Mouse (Mus musculus) liver, embryonic 12.5 days (tissue): ENCODE results near the gene Runx3. TPM values are rescaled to one million over a fixed set of nuclear protein-coding genes. Genes with fewer than 3 reads are reported as not detected.

Experiments
- ATAC-seq: fragments of 200-750 bp; cut with Nextera tagmentation; 2 replicates; pipeline ENCODE4 v1.8.0; 2017; ENCODE audit warnings: moderate number of reproducible peaks, mild to moderate bottlenecking, moderate library complexity
- H3K27ac ChIP-seq: fragments of 300-500 bp; sonication (generic); 2 replicates; pipeline ENCODE4 v1.5.1; 2016; ENCODE audit warnings: mild to moderate bottlenecking
- H3K27me3 ChIP-seq: fragments of 300-500 bp; sonication (generic); replicated peaks from 2 replicates; pipeline ENCODE4 v1.6.1; 2016; ENCODE audit warnings: mild to moderate bottlenecking, moderate library complexity
- H3K36me3 ChIP-seq: fragments of 300-500 bp; sonication (generic); 2 replicates; pipeline ENCODE4 v1.6.1; 2016; ENCODE audit warnings: mild to moderate bottlenecking, moderate library complexity
- H3K4me1 ChIP-seq: fragments of 300-500 bp; sonication (generic); 2 replicates; pipeline ENCODE4 v1.6.1; 2016
- H3K4me2 ChIP-seq: fragments of 300-500 bp; sonication (generic); 2 replicates; pipeline ENCODE4 v1.6.1; 2016; ENCODE audit warnings: mild to moderate bottlenecking, moderate library complexity
- H3K4me3 ChIP-seq: fragments of 300-500 bp; sonication (generic); 2 replicates; pipeline ENCODE4 v1.5.1; 2016; ENCODE audit warnings: mild to moderate bottlenecking, moderate library complexity
- H3K9ac ChIP-seq: fragments of 300-500 bp; sonication (generic); 2 replicates; pipeline ENCODE4 v1.6.1; 2016; ENCODE audit warnings: mild to moderate bottlenecking, moderate library complexity
- H3K9me3 ChIP-seq: fragments of 300-500 bp; sonication (generic); replicated peaks from 2 replicates; pipeline ENCODE4 v1.6.1; 2016; ENCODE audit warnings: mild to moderate bottlenecking, moderate library complexity
- WGBS: fragments of 180-500 bp; shearing (Covaris S2); methylation state at CpG from one replicate; pipeline ENCODE4 v1.1.7; 2016; ENCODE audit not compliant: insufficient replicate concordance; 5-methylcytosine and 5-hydroxymethylcytosine counted together
- polyA plus RNA-seq: library from polyadenylated mRNA; unstranded; fragments of >200 nt; fragmentation: Nextera tagmentation; extraction: Ambion mirVana; gene quantifications from 2 replicates; pipeline ENCODE4 v1.2.1, GENCODE M21; 2016

Gene Runx3
- polyA plus RNA-seq, 1 experiment from 2014 or later: 0.51 TPM

DNA sequence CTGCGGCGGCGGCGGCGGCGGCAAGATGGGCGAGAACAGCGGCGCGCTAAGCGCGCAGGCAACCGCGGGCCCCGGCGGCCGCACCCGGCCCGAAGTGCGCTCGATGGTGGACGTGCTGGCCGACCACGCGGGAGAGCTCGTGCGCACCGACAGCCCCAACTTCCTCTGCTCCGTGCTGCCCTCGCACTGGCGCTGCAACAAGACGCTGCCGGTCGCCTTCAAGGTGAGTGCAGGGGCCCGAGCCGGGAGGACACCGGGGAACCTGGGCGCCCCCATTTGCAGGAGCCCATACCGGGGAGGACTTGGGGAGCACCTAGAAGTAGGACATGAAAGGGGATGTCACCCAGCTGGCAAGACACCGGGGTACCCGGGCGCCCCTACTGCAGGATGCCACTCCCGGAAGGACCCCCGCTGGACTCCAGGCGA is 32.4 kb downstream of the Runx3 start:
- H3K36me3 ChIP-seq: no peaks in the 10 kb centered on the region
- H3K9ac ChIP-seq: peak overlapping the region; percentile 45
- WGBS: 2% methylated on average over 40 of the region's 45 CpGs
- peak overlapping the region; percentile 50 for H3K4me3 ChIP-seq
- no peaks in the 10 kb centered on the region for H3K9me3 ChIP-seq
- no peak for ATAC-seq
- peak overlapping the region; percentile 65 for H3K4me2 ChIP-seq
- H3K27ac ChIP-seq: no peak overlapping the region
- peaks cover 17% of the 10 kb centered on the region for H3K4me1 ChIP-seq
- peaks cover 100% of the 10 kb centered on the region for H3K27me3 ChIP-seq

DNA sequence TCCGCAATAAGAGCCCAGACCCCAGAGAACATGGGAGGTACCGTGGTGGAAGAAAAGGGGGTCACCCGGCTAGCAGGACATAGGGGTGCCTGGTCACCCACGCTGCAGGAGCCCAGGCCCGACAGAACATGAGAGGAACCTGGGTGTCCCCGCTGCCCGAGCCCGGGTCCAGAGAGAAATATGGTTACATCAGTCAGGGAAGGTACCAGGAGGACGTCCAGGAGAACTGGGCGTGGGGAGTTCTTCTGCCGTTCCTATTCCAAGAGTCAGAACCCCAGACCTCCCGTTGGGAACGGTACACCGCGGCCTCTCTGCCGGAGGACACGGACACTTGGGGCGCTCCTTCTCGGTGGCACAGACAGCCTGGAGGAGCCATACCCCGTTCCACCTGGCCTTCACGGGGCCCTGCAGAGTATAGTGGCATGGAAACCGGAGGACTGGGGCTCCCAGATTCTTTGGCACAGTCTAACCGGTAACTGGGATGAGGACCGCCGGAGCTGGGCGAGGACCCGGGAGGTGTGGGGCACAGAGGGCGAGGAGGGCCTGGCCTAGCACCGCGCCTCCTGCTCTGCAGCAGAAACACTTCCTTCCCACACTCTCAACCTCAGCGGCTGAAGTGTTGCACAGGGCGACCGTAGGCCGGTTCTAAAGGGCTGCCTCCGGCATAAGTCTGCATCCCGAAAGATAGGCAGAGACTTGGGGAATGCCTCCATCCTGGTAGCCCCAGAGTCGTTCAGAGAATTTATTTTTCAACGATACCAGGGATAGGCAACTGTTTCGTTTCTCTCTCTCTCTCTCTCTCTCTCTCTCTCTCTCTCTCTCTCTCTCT is 33.0 kb downstream of the Runx3 start:
- Histone ChIP-seq H3K4me1 (peaks cover 19% of the 10 kb centered on the region), H3K36me3 (no peaks in the 10 kb centered on the region), H3K27me3 (peaks cover 100% of the 10 kb centered on the region), H3K9ac (peak overlapping the region; percentile 45; the same call in 1 of the 2 replicates), H3K27ac (no peak overlapping the region), H3K9me3 (no peaks in the 10 kb centered on the region), H3K4me3 (peak overlapping the region; percentile 50), H3K4me2 (peak overlapping the region; percentile 65)
- peak; percentile 45; the same call in 1 of the 2 replicates for ATAC-seq
- 2% methylated on average over 39 of the region's 39 CpGs for WGBS

DNA sequence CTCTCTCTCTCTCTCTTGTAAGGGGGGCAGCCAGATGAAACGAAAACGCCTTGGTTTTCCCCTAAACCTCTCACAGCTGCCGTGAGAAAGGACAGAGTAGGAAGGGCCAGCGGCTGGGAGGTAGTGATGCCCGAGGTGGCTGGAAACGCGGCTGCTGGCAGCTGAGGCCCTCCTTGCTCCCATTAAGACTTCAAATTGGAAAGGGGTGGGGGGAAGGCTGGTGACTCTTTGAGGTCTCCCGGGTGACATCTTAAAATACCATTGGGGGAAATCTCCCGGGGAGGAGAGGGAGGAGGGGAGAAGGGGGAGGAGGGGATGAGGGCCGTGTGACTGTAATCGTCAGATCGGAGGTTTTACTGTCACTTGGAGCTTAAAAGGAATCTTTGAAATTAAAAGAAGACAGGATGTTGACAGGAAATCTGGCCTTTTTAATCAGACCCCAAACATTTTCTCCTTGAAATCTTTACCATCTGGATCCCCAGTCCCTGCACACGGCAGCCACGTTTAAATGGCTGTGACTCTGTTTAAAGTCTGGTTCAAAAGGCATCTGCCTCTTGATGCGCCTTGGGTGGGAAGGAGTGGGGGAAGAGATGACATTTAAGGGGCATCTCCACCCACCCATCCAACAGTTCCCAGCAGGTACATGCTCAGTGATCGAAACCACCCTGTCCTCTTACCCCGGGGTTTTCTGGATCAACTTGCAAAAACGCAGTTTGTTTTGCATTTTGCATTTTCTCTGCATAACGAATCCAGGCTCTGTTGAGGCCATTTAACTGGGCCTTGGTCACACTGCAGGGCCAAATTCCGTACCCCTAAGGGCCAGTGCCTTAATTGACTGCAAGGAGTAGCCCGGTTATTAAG is 33.9 kb downstream of the Runx3 start:
- peak overlapping the region; percentile 50; the same call in 1 of the 2 replicates for H3K4me3 ChIP-seq
- peak overlapping the region; percentile 65 for H3K4me2 ChIP-seq
- no peak overlapping the region for H3K9ac ChIP-seq

DNA sequence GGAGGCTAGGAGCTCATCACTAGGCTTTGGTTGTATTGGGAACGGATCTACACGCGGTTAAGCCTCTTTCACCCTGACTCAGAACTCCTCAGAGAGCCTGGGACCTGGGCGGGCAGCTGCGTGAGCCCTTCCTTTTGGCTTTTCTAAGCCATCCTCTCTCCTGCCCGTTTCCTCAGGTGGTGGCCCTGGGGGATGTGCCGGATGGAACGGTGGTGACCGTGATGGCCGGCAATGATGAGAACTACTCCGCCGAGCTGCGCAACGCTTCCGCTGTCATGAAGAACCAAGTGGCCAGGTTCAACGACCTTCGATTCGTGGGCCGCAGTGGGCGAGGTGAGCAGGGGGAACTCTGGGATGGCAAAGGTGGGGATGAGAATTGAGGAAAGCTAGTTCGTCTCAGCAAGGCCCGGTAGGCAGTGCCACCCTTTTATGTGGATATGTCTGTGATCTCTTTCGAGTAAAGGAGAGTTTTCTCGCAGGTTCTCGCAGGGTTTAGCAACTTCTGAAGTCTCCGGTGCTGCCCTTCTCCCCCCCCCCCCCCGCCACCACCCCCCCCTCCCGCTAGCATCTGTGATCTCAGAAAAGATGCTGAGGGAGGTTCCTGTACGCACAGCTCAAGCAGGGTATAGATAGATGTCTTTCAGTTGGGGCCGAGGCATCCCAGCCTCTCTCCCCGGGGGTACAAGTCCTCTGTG is 34.8 kb downstream of the Runx3 start:
- H3K4me3 ChIP-seq: no peak overlapping the region
- H3K36me3 ChIP-seq: no peaks in the 10 kb centered on the region
- ATAC-seq: no peak
- 12% methylated on average over 28 of the region's 31 CpGs for WGBS
- no peak overlapping the region for H3K9ac ChIP-seq
- H3K4me1 ChIP-seq: peaks cover 26% of the 10 kb centered on the region
- no peak overlapping the region for H3K27ac ChIP-seq
- H3K4me2 ChIP-seq: no peak overlapping the region
- peaks cover 100% of the 10 kb centered on the region for H3K27me3 ChIP-seq
- no peaks in the 10 kb centered on the region for H3K9me3 ChIP-seq

More for the DNA sequence above, 33.9 kb downstream of the Runx3 start:
- 4% methylated on average over 21 of the region's 21 CpGs for WGBS
- H3K36me3 ChIP-seq: no peaks in the 10 kb centered on the region
- no peak overlapping the region for H3K27ac ChIP-seq
- no peak for ATAC-seq
- H3K9me3 ChIP-seq: no peaks in the 10 kb centered on the region
- H3K4me1 ChIP-seq: peaks cover 26% of the 10 kb centered on the region
- peaks cover 100% of the 10 kb centered on the region for H3K27me3 ChIP-seq

DNA sequence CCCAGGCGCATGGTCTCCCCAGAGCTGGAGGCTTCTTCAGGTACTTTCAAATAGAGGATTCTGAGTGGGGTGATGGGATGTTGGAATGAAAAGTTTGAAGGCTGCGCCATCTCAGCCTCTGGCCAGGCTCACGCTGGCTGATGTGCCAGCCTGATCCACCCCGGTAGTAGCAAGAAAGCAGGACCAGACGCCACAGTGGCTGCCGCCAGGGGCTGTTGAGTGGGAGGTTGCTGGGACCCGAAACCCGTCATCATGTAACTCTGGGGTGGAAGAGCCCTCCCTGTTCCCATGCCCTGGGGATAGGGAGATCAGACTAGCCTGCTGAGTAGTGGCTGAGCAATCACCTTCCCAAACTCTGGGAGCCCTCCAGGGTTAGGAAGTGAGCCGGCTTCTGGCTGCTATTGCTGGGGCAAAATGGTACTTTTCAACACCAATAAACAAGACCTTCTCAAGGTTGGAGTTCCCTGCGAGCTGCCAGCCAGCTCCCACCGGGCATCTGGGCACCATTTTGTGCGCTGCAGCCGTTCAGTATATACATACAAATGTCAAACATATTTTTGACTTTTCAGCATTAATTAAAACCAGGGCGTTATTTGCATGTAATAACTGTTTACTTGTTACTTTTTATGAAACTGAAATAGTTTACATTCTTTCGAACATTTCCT is 35.5 kb downstream of the Runx3 start:
- no peaks in the 10 kb centered on the region for H3K36me3 ChIP-seq
- no peak overlapping the region for H3K9ac ChIP-seq
- H3K9me3 ChIP-seq: no peaks in the 10 kb centered on the region
- H3K27ac ChIP-seq: no peak overlapping the region
- ATAC-seq: no peak
- peaks cover 26% of the 10 kb centered on the region for H3K4me1 ChIP-seq
- H3K4me3 ChIP-seq: no peak overlapping the region
- no peak overlapping the region for H3K4me2 ChIP-seq
- WGBS: 28% methylated on average over 15 of the region's 15 CpGs
- peaks cover 100% of the 10 kb centered on the region for H3K27me3 ChIP-seq

DNA sequence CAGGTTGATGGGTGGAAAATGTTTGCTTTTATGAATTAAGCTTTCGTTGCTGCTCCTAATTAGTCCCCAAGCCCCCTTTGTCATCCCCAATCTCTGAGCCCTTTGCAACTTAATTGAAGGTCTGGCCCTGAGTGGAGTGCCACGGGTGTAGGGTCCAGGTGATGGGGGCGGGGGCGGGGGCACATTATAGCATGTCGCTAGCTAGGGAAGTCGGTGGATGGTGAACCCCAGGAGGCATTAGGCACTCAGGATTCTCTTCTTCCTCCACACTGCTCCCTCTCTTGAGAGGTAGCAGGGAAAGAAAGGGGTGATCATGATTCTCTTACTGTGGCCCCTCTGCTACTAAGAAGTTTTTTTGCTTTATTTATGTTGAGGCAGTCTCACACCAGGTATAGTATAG is 36.1 kb downstream of the Runx3 start:
- Histone ChIP-seq H3K4me1 (peaks cover 26% of the 10 kb centered on the region), H3K27ac (no peak overlapping the region), H3K4me3 (no peak overlapping the region), H3K36me3 (no peaks in the 10 kb centered on the region), H3K27me3 (peaks cover 100% of the 10 kb centered on the region), H3K4me2 (no peak overlapping the region), H3K9me3 (no peaks in the 10 kb centered on the region), H3K9ac (no peak overlapping the region)
- 28% methylated on average over 6 of the region's 6 CpGs for WGBS
- ATAC-seq: no peak

DNA sequence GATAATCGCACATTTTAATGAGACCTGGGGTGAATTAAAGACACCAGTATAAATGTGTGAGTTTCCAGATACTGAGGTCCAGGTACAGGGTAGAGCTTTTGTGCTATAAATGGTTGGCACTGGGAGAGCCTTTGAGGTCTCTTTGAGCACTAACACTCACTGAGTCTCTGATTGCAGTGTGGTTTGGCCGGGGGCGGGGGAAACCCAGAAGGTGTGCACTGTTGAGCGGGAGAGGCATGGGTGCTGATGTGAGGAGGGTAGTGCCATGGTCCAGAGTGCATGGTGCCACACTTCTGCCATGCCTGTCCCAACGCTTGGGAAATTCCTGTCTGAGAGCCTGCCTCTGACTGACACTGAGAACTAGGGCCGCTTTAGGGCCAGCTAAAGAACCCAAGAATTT is 36.9 kb downstream of the Runx3 start:
- ATAC-seq: no peak
- Histone ChIP-seq H3K9me3 (no peaks in the 10 kb centered on the region), H3K36me3 (no peaks in the 10 kb centered on the region), H3K4me3 (no peak overlapping the region), H3K27me3 (peaks cover 92% of the 10 kb centered on the region), H3K27ac (no peak overlapping the region), H3K4me2 (no peak overlapping the region), H3K9ac (no peak overlapping the region), H3K4me1 (peaks cover 20% of the 10 kb centered on the region)
- 27% methylated on average over 6 of the region's 6 CpGs for WGBS

DNA sequence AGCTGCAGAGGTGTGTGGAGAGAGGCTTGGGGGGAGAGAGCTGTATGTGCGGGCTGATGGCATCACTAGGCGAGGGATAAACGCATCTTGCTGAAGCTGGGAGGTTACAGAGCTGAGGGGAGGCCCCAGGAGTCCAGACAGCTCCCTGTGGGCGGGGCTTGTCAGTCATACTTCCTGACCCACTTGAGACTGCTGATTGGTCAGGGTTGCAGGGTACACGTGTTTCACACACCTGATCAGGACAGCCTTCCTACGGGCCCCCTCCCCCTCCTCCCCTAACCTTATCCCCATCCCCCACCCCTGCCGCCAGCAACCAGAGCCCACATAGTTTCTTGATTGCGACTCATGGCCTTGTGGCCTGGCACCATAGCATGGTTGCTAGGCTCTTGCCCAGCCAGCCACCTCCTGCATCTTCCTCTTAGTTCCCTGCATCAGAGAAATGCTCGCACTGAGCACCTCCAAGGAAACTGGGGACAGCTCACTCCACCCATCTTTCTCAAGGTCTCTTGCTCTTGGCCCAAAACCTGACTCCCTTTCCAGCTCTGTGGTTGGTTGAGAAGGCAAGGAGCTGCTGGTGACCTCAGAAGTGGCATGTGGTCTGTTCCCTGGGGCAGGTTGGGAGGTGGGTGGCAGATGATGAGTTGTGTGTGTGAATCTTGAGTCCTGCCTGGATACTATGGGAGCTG is 38.4 kb downstream of the Runx3 start:
- H3K9me3 ChIP-seq: no peaks in the 10 kb centered on the region
- no peaks in the 10 kb centered on the region for H3K36me3 ChIP-seq
- no peak overlapping the region for H3K9ac ChIP-seq
- H3K27ac ChIP-seq: no peak overlapping the region
- peaks cover 85% of the 10 kb centered on the region for H3K27me3 ChIP-seq
- ATAC-seq: peak; percentile 42
- WGBS: 23% methylated on average over 9 of the region's 9 CpGs
- H3K4me2 ChIP-seq: 0 out of 2 replicates have a peak overlapping the region, but pooled peaks have one; percentile 6
- peaks cover 9% of the 10 kb centered on the region for H3K4me1 ChIP-seq
- no peak overlapping the region for H3K4me3 ChIP-seq

DNA sequence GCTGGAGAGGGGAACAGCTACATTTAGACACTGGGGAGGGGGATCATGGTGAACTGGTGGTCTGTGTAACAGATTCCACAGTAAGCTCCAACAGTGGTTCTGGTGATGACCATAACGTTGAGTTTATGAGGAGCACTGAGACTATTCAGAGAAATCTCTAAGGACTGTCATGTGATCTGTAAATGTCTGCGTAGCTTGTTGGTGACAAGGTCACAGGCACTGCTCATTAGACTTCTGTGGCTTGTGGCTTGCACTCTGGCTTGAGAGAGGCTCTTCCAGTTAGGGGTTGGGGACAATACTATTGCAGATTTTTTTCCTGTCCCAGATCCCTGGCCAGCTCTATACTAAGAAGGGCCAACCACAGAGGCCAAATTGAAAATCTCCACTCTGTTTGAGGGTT is 39.2 kb downstream of the Runx3 start:
- no peaks in the 10 kb centered on the region for H3K36me3 ChIP-seq
- 40% methylated on average over 2 of the region's 2 CpGs for WGBS

DNA sequence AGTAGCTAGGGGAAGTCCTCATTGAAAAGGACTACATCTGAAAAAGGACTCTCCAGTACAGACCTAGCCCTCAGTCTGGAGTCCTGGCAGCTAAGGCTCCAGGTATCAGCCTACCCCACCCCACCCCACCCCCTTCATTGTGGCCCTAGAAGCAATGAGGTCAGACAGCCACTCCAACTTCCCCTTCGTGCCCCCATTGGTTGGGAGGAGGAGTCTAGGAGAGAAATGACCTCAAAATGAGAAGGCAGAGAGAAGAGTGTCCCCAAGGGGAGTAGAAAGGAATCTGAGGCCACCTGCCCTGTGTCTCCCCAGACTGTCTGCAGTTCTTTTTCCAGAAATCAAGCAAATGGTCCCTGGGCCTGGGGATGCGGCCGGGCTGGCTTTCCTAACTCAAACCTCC is 39.7 kb downstream of the Runx3 start:
- H3K27me3 ChIP-seq: peaks cover 85% of the 10 kb centered on the region

More for the DNA sequence above, 39.2 kb downstream of the Runx3 start:
- peaks cover 9% of the 10 kb centered on the region for H3K4me1 ChIP-seq
- peaks cover 85% of the 10 kb centered on the region for H3K27me3 ChIP-seq
- H3K4me3 ChIP-seq: no peak overlapping the region
- H3K9me3 ChIP-seq: no peaks in the 10 kb centered on the region
- no peak overlapping the region for H3K4me2 ChIP-seq
- H3K27ac ChIP-seq: no peak overlapping the region
- no peak for ATAC-seq
- H3K9ac ChIP-seq: no peak overlapping the region

DNA sequence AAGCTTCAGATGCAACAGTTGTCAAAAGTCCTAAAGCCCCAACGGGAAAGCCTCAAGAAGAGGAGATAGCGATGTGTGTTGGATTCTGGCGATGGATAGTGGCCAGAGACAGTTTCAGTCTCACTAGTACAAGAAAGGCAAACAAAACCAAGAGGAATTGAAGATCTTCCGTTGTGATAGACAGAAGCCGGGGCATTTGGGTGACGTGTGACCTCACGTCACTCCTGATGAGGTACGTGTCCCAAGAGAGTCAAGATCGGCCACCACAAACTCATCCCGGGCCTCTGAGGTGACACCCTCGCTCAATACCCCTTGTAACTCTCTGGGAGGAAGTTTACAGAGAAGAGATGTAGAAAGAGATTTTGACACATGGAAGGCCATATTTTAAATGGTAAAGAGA is 41.0 kb downstream of the Runx3 start:
- peaks cover 17% of the 10 kb centered on the region for H3K4me1 ChIP-seq
- ATAC-seq: no peak
- no peak overlapping the region for H3K4me2 ChIP-seq
- no peaks in the 10 kb centered on the region for H3K9me3 ChIP-seq
- 74% methylated on average over 11 of the region's 11 CpGs for WGBS
- H3K4me3 ChIP-seq: no peak overlapping the region
- H3K27ac ChIP-seq: no peak overlapping the region
- no peaks in the 10 kb centered on the region for H3K36me3 ChIP-seq
- peaks cover 85% of the 10 kb centered on the region for H3K27me3 ChIP-seq
- no peak overlapping the region for H3K9ac ChIP-seq

More for the DNA sequence above, 39.7 kb downstream of the Runx3 start:
- ATAC-seq: no peak
- Histone ChIP-seq H3K9me3 (no peaks in the 10 kb centered on the region), H3K4me3 (no peak overlapping the region), H3K36me3 (no peaks in the 10 kb centered on the region), H3K4me1 (peaks cover 9% of the 10 kb centered on the region), H3K27ac (no peak overlapping the region), H3K9ac (no peak overlapping the region), H3K4me2 (no peak overlapping the region)
- 48% methylated on average over 3 of the region's 3 CpGs for WGBS
